Mouse (Mus musculus) liver, embryonic 13.5 days (tissue): ENCODE measurements around the gene Ehmt1. TPM values are rescaled to one million over a fixed set of nuclear protein-coding genes. Genes with fewer than 3 reads are reported as not detected.

Experiments used
- ATAC-seq: fragments of 200-750 bp; cut with Nextera tagmentation; 2 replicates; pipeline ENCODE4 v1.8.0; 2017; ENCODE audit warnings: low read depth, mild to moderate bottlenecking, moderate number of reproducible peaks, moderate library complexity
- DNase-seq: peaks from one replicate; pipeline ENCODE4 v3.0.0; 2022
- H3K27ac ChIP-seq: fragments of 300-500 bp; sonication (generic); 2 replicates; pipeline ENCODE4 v1.5.1; 2015; ENCODE audit warnings: moderate library complexity, mild to moderate bottlenecking, inconsistent platforms
- H3K27me3 ChIP-seq: fragments of 300-500 bp; sonication (generic); 2 replicates; pipeline ENCODE4 v1.6.1; 2015; ENCODE audit warnings: mild to moderate bottlenecking, inconsistent platforms
- H3K36me3 ChIP-seq: fragments of 300-500 bp; sonication (generic); 2 replicates; pipeline ENCODE4 v1.6.1; 2015; ENCODE audit warnings: mild to moderate bottlenecking, inconsistent platforms
- H3K4me1 ChIP-seq: fragments of 300-500 bp; sonication (generic); replicated peaks from 2 replicates; pipeline ENCODE4 v1.6.1; 2015; ENCODE audit warnings: inconsistent platforms
- H3K4me2 ChIP-seq: fragments of 300-500 bp; sonication (generic); 2 replicates; pipeline ENCODE4 v1.6.1; 2015; ENCODE audit warnings: inconsistent platforms, mild to moderate bottlenecking, moderate library complexity
- H3K4me3 ChIP-seq: fragments of 300-500 bp; sonication (generic); replicated peaks from 2 replicates; pipeline ENCODE4 v1.5.1; 2015; ENCODE audit warnings: mild to moderate bottlenecking, inconsistent platforms
- H3K9ac ChIP-seq: fragments of 300-500 bp; sonication (generic); 2 replicates; pipeline ENCODE4 v1.6.1; 2015; ENCODE audit warnings: mild to moderate bottlenecking, inconsistent platforms
- H3K9me3 ChIP-seq: fragments of 300-500 bp; sonication (generic); replicated peaks from 2 replicates; pipeline ENCODE4 v1.6.1; 2016; ENCODE audit warnings: inconsistent platforms
- WGBS: fragments of 180-500 bp; shearing (Covaris S2); methylation state at CpG from one replicate; pipeline ENCODE4 v1.1.7; 2015; ENCODE audit not compliant: insufficient replicate concordance; 5-methylcytosine and 5-hydroxymethylcytosine counted together
- microRNA-seq: library from miRNA; unstranded; fragments of <30 nt; microRNA quantifications from one replicate; pipeline ENCODE4, GENCODE M21; 2016
- polyA plus RNA-seq: library from polyadenylated mRNA; unstranded; fragments of >200 nt; fragmentation: Nextera tagmentation; extraction: Ambion mirVana; gene quantifications from 2 replicates; pipeline ENCODE4 v1.2.1, GENCODE M21; 2015

Gene Ehmt1
- polyA plus RNA-seq, 1 experiment from 2014 or later, result 19.0 TPM

DNA sequence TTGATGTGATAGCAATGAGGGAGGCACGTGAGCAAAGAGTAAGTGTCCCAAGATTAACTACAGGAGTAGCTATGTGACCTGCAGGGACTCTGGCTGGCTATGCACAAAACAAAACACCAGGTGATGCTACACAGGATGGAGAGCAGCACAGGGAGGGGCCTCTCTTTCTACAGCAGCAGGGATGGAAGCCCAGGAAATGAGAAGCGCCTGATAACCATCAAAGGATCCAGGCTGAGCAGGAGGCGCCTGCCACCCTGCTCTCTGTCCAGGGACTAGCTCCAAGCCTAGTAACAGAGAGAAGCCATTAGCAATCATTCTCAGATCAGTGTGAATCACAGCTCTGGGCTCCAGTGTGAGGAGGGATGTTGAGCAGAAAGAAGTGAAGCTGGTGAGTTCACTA is 169.4 kb downstream of the Ehmt1 start:
- Histone ChIP-seq H3K36me3 (no peaks in the 10 kb centered on the region), H3K4me1 (no peaks in the 10 kb centered on the region), H3K4me2 (no peak overlapping the region), H3K27me3 (no peaks in the 10 kb centered on the region), H3K27ac (no peak overlapping the region), H3K9me3 (no peaks in the 10 kb centered on the region), H3K4me3 (no peak overlapping the region), H3K9ac (no peak overlapping the region)
- ATAC-seq, result no peak
- WGBS, result 41% methylated on average over 3 of the region's 3 CpGs
- DNase-seq, result no peak

DNA sequence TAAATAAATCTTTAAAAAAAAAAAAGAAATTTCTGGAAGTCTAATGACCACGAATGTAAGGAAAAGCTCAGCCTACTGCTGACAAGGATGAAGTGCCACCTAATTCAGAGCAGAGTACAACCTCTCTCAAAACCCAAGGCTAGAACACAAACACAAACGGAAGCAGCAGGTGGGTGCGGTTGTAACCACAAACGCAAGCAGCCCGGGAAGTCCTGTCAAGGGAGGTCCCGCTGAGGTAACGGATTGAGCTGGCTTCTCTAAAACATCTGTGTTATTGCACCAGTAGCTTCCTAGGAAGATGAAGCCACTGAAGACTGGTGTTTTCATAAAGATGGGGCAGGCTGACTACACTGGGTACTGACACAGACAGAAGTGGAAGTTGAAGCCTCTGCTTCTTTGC is 171.5 kb downstream of the Ehmt1 start:
- H3K4me1 ChIP-seq, result no peaks in the 10 kb centered on the region
- H3K27me3 ChIP-seq, result no peaks in the 10 kb centered on the region
- no peak overlapping the region for H3K9ac ChIP-seq
- H3K4me2 ChIP-seq, result no peak overlapping the region
- 24% methylated on average over 7 of the region's 7 CpGs for WGBS
- no peak overlapping the region for H3K4me3 ChIP-seq
- DNase-seq (no peak), ATAC-seq (no peak)
- no peaks in the 10 kb centered on the region for H3K36me3 ChIP-seq
- no peak overlapping the region for H3K27ac ChIP-seq
- H3K9me3 ChIP-seq, result no peaks in the 10 kb centered on the region

Small RNAs within 50 kb of the gene (microRNA-seq; reads per million reads assigned to microRNA genes)
- not detected for gene Gm22875

Other genes with a start within 250 kb of the Ehmt1 start
- 0.03 and 0.15 TPM in 2 replicates for gene Cacna1b, start 156.5 kb downstream of the Ehmt1 start, polyA plus RNA-seq
- 16.6 and 16.8 TPM in 2 replicates for gene Arrdc1, start 15.6 kb upstream of the Ehmt1 start, polyA plus RNA-seq
- gene Zmynd19, start 30.2 kb upstream of the Ehmt1 start, polyA plus RNA-seq, result 14.3 and 15.3 TPM in 2 replicates
- gene Dph7, start 42.8 kb upstream of the Ehmt1 start, polyA plus RNA-seq, result 10.1 and 11.7 TPM in 2 replicates
- gene Mrpl41, start 55.5 kb upstream of the Ehmt1 start, polyA plus RNA-seq, result 110 and 123 TPM in 2 replicates
- gene Pnpla7, start 56.4 kb upstream of the Ehmt1 start, polyA plus RNA-seq, result 12.0 and 12.8 TPM in 2 replicates
- gene Nsmf, start 134.7 kb upstream of the Ehmt1 start, polyA plus RNA-seq, result 8.0 and 10.2 TPM in 2 replicates
- gene Entpd8, start 160.7 kb upstream of the Ehmt1 start, polyA plus RNA-seq, result 1.6 and 2.2 TPM in 2 replicates
- gene Noxa1, start 175.5 kb upstream of the Ehmt1 start, polyA plus RNA-seq, result 1.1 and 1.6 TPM in 2 replicates